Mouse (Mus musculus) left cerebral cortex, postnatal 10 days (tissue): ENCODE data around the gene Creb3l1. TPM values are rescaled to one million over a fixed set of nuclear protein-coding genes. Genes with fewer than 3 reads are reported as not detected.

Source experiments
- DNase-seq, 2 experiments: peaks; one replicate each; pipeline ENCODE4 v3.0.0; 2021 to 2022; ENCODE audit warnings: low spot score in 2 of 2, mixed read lengths in 1 of 2; ENCODE audit errors: extremely low spot score in 1 of 2
- intact Hi-C: fragments of 180-260 bp; cut with DNase I; formaldehyde crosslinking; loops from one replicate; pipeline ENCODE4 v1.15.1; 2025
- total RNA-seq, 2 experiments: library from RNA; stranded (reverse); gene quantifications; 2 replicates each; pipeline ENCODE4 v1.2.3; 2021

The Creb3l1 gene
- total RNA-seq, 2 experiments from 2014 or later: 7.8 to 8.6 TPM

DNA sequence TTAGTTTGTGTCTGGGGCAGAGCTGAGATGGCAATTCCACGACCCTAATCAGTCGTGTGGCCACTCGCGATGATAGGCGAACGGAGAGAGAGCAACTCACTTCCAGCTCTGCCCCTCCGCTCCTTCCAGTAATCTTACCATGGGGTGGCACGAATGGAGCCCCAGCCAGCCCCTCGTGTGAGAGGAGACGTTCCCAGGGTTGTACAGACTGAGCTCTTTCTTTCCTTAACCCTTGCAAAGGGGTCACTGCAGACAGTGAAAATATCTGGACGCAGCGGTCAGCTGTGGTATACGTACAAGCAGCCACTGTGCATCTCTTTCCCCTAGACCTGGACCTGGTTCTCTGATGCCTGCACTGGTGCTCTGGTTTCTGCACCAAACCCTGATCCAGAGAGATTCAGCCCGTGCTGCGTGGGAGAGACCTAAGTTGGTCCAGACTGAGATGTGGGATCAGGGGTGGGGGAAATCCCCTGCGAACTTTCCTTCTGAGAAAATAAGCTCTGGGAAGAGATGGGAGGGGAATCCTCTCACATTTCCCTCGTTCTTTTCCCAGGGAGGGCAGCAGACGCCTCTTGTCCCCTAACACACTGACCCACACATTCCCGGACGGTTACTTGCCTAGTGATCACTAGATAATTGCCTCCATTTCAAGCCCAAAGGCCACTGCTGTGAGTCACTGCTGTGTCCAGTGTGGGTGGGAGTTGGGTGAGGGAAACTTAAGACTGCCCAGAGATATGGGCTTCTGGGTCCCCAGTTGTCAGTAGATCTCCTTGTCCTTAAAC, 15.5 kb downstream of the Creb3l1 start:
- intact Hi-C loops: loop anchor here (5.0 kb wide), 1 partner anchor 48 kb away; no protein-coding TSS in a partner anchor
- DNase-seq: no peak

DNA sequence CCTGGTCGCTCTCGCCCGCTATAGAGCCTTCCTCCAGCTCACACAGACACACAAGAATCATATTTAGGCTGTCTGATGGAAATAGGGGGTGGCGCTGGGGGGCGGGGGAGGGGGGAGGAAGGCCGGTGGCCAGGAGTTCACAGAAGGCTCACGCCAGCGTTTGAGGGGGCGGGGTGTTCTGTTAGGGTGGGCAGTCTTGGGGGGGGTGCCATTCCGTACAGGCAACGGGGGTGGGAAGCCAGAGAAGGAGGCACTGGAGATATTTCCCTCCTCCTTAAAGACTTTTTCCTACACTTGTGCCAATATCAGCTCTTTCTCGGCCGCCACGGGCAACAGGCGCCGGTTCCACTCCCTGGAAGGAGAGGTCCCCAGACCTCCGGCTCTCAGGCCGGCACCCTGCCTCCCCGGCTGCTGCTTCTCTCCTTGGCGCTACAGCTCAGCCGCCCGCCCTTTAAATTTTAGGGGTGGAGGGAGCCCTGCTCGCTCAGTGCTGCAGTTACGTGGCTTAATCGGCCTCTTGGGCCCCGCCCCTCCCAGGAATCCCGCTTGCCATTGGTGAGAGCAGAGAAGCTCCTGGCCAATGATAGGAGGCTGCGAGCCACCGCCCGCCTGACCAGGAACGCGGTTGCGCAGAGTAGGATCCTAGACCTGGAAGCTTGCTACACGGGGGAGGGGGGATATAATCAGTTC, 16.2 kb downstream of the Creb3l1 start:
- peak; percentile 98 for DNase-seq
- intact Hi-C loops: loop anchor here (5.0 kb wide), 1 partner anchor 49 kb away; no protein-coding TSS in a partner anchor

DNA sequence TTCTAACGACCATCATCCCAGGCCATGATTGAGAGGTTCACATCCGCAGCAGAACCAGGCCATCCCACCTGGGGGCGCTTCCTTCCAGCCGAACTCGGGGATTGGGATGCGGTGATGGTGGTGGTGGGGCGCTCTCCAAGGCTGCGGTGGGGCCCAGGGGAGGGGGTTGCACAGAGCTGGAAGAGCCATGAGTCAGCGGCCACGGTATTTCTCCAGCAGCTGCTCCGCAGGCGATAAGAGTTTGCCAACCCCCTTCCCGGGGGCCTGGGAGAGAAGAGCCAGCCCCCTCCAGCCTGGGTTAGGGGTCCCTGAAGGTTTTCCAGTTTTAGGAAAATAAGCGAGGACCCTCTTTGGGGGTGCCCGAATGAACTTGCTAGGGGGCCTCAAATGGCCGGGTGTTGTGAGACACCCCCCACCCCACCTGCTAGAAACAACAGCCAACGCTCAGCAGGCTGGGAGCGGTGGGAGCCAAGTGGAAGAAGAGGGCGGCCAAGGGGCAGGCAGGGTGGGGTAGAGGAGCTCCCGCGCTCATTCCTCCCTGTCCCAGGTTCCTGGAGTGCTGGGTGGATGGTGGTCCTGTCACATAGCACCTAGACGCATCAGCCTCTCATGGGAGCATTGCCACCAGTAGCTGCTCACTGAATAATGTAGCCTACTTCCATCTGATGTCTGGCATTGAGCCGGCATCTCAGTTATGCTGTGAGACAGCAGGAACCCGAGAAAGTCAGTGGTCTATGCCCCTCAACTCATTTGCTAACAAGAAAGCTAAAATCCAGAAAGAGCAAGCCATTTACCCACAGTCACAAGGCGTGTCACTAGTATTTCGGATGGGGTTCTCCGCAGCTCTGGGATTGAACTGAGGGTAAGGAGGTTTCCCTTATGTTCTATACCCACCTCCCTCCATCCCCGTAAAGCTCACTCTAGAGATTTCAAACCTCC, 17.1 kb downstream of the Creb3l1 start:
- intact Hi-C loops: loop anchor here (5.0 kb wide), 1 partner anchor 50 kb away; no protein-coding TSS in a partner anchor
- DNase-seq: peak; percentile 56 to 85

DNA sequence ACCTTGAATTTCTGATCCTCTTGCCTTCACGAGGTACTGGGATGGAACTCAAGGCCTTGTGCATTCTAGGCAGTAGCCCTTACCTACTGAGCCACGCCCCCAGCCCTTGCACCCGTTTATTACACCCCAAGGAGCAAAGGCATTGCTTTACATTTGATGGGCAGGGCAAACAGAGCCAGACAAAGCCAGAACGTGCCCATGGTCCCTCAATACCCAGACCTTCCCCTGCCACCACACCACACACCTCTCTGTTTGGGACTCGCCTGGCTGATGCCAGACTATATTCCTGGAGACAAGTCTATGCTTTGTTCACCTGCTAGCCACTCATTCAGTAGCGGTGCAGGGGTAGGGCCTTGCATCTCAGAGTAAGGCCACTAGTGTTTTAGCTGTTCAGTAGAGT, 17.8 kb downstream of the Creb3l1 start:
- intact Hi-C loops: loop anchor here (5.0 kb wide), 1 partner anchor 51 kb away; no protein-coding TSS in a partner anchor
- no peak for DNase-seq

DNA sequence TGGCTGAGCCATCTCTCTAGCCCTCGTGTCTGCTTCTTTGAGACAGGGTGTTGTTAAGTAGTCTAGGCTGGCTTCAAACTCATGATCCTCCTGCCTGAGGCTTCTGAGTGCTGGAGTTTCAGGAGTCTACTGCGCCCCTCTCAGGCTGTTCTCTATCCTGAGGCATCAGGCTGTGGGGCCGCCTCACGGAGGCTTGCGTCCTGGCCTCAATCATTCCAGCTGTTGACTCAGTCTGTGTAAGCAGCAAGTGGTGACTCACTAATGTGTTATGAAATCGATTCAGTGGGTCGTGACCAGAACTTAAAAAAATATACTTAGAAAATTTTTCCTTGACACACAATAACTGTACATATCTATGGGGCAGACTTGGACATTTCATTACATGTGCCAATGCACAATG, 19.7 kb downstream of the Creb3l1 start:
- intact Hi-C loops: loop anchor here (5.0 kb wide), 1 partner anchor 53 kb away; no protein-coding TSS in a partner anchor
- DNase-seq: no peak

DNA sequence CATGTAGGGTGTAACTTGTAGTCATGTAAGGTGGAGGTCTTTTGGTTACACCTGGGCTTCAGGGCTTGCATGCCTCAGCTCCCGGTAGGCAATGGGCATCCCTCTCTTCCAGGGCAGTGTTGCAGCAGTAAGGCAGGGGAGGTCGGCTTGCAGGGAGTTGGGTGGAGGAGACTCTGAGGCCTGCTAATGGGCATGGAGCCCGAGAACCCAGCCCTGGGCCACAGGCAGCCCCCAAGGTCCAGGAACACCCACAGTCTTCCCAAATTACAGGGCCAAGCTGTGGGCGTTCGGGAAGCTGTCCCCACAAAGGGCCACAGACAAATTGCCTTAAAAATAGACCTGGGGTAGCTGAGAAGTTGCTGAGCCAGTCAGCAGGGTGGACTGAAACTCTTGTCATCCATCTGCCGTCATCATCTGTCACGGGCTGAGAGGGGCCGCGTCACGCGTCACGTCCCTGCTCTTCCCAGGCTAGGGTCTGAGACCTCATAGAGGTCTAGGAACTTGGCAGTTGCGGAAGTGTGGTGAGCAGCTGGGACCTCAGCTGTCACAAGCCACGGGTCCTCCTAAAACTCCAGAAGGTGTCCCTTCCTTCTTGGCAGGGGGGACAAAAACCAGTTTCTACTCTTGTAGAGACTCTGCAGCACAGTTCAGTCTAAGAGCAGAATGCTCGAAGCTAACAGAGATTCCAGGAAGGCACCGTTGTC, 26.2 kb downstream of the Creb3l1 start:
- intact Hi-C loops: no loop called here
- no peak for DNase-seq

DNA sequence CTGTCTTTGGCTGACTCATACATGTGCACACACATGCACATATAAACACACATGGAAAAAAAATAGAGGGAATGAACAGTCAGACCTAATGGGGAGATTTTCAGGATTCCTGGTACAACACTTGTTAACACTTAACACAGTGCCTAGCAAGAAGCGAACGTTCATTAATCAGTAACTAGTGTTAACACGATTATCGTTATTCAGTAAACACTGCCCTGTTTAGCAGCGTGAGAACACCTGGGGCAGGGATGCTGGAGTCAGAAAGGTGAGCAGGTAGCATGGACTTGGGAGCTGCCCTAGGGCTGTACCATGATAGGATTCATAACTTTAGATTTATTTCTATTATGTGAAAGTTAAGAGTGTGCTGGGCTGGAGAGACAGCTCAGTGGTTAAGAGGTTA, 28.3 kb downstream of the Creb3l1 start:
- intact Hi-C loops: no loop called here

DNA sequence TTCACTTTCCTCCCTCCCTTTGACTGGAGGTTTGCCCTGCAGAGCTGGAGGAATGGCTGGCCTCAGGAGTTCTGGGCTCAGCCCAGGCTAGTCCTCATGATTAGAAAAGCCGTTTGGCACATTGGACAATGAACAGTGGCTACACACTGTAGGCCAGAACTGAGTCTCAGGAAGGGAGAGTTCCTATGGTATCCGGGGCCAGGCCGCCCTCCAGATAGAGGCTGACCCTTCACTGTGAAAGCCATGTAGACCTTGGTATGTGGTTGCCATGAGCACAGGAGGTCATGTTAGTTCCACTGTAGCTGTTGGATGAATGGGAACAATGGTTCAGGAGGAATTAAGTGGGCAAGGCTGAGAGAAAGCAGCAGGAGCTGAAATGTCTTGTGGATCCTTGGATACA, 30.9 kb downstream of the Creb3l1 start:
- intact Hi-C loops: no loop called here
- DNase-seq: no peak

More for the DNA sequence above, 28.3 kb downstream of the Creb3l1 start:
- DNase-seq: no peak

DNA sequence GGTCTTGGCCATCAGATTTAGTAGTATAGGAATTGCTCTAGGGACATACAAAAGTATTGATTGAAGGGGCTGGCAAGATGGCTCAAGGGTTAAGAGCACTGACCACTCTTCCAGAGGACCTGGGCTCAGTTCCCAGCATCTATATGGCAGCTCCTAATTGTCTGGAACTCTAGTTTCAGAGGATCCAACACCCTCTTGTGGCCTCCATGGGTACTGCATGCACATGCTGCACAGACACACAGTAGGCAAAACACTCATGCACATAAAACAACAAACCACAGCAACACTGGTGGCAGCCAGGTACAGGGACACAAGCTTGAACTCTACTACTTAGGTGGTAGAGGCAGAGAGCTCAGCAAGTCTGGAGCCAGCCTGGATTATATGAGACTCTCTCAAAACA, 34.6 kb downstream of the Creb3l1 start:
- intact Hi-C loops: loop anchor here (5.0 to 10.0 kb wide), 3 partner anchors 193 to 445 kb away; partner anchors contain the start of gene Cry2
- no peak for DNase-seq

DNA sequence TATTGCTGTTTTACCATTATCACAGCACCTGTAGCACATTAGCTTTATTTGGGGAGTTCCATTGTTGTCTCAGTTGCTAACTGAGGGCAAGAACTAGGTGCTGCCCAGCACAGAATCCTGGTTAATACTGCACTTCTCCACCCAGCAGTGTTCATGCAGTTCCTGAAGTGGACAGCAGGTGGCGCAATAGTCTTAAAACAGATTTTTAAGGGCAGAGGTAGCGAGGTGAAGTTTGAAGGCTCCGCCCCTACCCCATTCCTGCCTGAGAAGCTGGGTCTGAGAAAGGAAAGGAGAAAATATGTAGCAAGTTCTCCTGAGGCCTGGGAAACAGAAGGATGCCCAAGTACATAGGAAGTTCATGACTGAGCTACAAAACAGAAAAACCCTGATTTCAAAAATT, 36.8 kb downstream of the Creb3l1 start:
- intact Hi-C loops: loop anchor here (1.0 to 10.0 kb wide), 4 partner anchors 71 to 447 kb away; partner anchors contain the start of gene Cry2
- peak; percentile 82 to 85 for DNase-seq

DNA sequence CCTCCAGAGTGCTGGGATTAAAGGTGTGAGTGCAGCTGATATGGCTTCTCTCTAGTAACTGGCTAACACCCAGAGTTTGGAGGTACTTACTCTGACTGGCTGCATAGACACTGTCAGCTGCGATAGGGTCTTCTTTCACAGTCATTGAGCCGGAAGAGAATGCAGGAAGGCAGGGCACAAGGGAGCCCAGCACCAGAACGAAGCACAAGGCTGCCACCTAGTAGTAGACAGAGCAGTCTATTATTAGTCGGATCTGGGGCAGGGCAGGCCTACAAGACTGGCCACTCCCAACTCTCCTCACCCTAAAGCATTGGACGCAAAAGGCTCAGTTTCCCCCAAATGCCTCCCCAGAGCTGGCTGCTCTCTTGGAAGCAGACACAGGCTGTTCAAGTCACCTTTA, 38.2 kb downstream of the Creb3l1 start:
- intact Hi-C loops: loop anchor here (5.0 to 10.0 kb wide), 3 partner anchors 196 to 449 kb away; partner anchors contain the start of gene Cry2
- no peak for DNase-seq

DNA sequence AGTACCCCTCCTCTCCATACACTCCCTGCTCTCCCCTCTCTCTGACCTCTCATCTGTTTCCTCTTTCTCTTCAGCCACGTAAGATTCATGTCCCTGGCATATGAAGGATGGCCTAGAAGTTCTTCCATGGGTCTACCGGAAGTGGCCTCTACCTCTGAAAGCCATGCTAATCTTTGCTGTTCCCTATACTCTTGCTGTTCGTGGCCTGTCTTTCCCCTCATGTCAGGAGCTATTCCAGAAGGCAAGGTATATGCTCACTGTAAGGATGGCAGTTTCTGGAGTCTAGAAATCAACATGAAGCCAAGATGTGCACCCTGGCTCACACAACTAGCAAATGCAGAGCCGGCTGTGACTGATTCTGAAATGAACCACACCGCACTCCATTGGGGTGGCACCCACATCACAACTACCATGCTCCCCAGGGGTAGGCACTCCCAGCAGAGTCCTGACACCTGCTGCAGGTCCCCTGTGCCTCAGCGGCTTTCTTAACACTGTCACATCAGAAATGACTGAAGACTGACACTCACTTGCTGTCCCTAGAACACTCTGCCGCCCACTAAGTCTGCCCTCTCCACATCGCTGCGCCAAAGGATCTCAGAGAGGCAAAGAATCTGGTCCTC, 39.3 kb downstream of the Creb3l1 start:
- intact Hi-C loops: loop anchor here (5.0 to 10.0 kb wide), 4 partner anchors 43 to 450 kb away; partner anchors contain the start of gene Cry2
- DNase-seq: no peak

DNA sequence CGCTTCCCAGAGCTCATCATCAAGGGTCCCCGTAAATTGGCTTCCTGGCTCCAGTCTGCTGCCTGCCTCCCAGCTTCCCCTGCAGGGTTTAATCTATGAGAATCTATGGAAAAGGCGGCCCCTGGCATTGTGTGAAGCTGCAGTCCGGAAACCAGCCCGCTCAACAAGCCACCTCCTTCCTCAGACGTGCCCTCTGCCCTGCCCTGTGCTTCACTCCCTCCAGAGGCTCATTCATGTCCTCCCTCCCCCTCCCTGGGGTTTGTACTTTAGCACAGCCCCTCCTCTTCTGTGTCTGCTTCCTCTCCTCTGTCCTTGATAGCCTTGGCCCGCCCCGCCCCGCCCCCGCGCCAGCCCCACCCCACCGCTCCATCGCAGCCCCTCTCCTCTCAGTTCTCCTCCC, 39.9 kb downstream of the Creb3l1 start:
- intact Hi-C loops: loop anchor here (5.0 to 10.0 kb wide), 3 partner anchors 42 to 450 kb away; partner anchors contain the start of gene Cry2
- peak in 1 of 2 experiments; percentile 72 for DNase-seq

DNA sequence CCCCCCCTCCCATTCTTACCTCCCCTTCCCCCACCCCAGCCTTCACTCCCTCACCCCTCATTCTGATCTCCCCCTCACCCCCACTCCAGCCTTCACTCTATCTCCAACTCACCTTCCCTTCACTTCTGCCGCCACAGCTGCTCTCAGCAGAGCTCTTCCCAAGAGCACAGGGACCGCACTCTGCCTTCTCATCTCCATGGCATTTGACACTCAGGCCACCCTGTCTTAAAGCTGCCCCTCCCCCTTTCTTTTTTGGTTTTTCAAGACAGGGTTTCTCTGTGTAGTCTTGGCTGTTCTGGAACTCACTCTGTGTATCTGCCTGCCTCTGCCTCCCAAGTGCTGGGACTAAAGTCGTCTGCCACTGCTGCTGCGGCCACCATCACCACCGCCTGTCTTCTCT, 43.5 kb downstream of the Creb3l1 start:
- DNase-seq: no peak
- intact Hi-C loops: loop anchor here (5.0 to 10.0 kb wide), 3 partner anchors 39 to 454 kb away; partner anchors contain the start of gene Cry2

DNA sequence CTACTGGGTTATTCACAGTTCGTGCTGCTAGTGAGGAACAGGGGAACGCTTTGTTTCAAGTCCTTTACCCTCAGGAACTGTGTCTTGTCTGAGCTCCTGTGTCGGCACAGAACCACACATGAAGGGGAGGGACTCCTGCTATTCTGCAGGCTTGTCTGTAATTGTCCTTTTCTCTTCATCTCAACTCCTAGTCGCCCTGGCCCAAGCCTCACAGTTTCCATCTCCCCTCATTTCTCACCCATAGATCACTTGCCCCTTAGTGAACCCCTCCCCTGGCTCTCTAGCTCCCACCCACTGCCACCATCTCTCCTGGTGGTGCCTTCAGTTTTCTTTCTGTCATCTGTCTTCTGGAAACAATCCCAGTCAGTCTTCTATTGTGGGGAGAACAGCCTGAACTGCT, 44.1 kb downstream of the Creb3l1 start:
- DNase-seq: no peak
- intact Hi-C loops: loop anchor here (5.0 to 10.0 kb wide), 3 partner anchors 38 to 455 kb away; partner anchors contain the start of gene Cry2

DNA sequence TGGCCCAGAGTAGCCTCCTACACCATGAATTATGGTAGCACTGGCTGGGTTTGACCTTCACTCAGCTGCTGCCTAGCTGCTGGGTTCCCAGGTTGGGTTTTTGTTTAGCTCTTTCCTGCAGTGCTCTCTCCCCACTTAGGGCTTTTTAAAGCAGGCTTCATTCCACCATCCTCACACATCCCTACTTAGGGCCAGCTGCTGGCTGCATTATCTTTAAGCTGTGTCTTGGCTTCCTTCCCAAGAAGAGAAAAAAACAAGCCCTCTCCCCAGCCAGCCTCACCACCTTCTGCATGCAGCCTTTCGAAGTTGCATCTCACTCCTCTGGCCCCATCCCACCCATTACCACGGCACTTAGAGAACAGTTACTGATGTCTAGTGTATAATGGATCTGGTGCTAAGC, 45.8 kb downstream of the Creb3l1 start:
- DNase-seq: no peak
- intact Hi-C loops: no loop called here

DNA sequence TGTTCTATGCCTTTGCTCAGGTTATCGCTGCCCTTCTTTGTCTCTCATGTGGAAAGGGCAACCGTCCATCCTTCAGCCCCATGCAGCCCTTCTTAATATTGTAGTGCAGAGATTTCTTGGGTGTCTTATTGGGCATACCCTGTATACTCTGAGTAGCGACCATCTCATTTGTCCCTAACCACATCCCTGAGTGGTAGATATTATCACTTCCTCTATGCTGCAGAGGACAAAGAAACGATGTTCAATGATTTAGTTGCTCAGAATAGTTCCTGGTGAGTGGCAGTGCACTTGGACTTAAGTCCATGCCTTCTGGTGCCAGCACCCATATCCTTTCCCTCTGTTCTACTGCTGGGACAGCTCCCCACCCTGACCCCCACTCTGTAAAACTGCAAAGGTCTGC, 46.3 kb downstream of the Creb3l1 start:
- no peak for DNase-seq

More for the DNA sequence above, 46.3 kb downstream of the Creb3l1 start:
- intact Hi-C loops: no loop called here
